Mouse (Mus musculus) heart, embryonic 15.5 days (tissue): Measurements from ENCODE around the gene Hs6st1. TPM values are rescaled to one million over a fixed set of nuclear protein-coding genes. Genes with fewer than 3 reads are reported as not detected.
"Not testable (repeated sequence)": the region's sequence is repeated elsewhere in the genome, so short reads cannot be mapped to it uniquely, and the experiment has no call there.

ENCODE experiments used
- ATAC-seq: fragments of 200-750 bp; cut with Nextera tagmentation; replicated peaks from 2 replicates; pipeline ENCODE4 v1.8.0; 2017; ENCODE audit warnings: low read depth, moderate TSS enrichment; ENCODE audit not compliant: insufficient number of reproducible peaks, insufficient read depth, low FRiP score
- H3K27ac ChIP-seq: fragments of 300-500 bp; sonication (generic); 2 replicates; pipeline ENCODE4 v1.5.1; 2015; ENCODE audit warnings: mild to moderate bottlenecking, inconsistent platforms
- H3K27me3 ChIP-seq: fragments of 300-500 bp; sonication (generic); 2 replicates; pipeline ENCODE4 v1.6.1; 2015; ENCODE audit warnings: inconsistent platforms
- H3K36me3 ChIP-seq: fragments of 300-500 bp; sonication (generic); 2 replicates; pipeline ENCODE4 v1.6.1; 2015; ENCODE audit warnings: mild to moderate bottlenecking, inconsistent platforms
- H3K4me1 ChIP-seq: fragments of 300-500 bp; sonication (generic); replicated peaks from 2 replicates; pipeline ENCODE4 v1.6.1; 2015; ENCODE audit warnings: inconsistent platforms
- H3K4me2 ChIP-seq: fragments of 300-500 bp; sonication (generic); 2 replicates; pipeline ENCODE4 v1.6.1; 2015; ENCODE audit warnings: inconsistent platforms, mild to moderate bottlenecking, moderate library complexity
- H3K4me3 ChIP-seq: fragments of 300-500 bp; sonication (generic); 2 replicates; pipeline ENCODE4 v1.5.1; 2015; ENCODE audit warnings: mild to moderate bottlenecking, inconsistent platforms
- H3K9ac ChIP-seq: fragments of 300-500 bp; sonication (generic); 2 replicates; pipeline ENCODE4 v1.6.1; 2015; ENCODE audit warnings: mild to moderate bottlenecking, inconsistent platforms
- H3K9me3 ChIP-seq: fragments of 300-500 bp; sonication (generic); replicated peaks from 2 replicates; pipeline ENCODE4 v1.6.1; 2016; ENCODE audit warnings: inconsistent platforms
- WGBS: fragments of 180-500 bp; shearing (Covaris S2); methylation state at CpG from one replicate; pipeline ENCODE4 v1.1.7; 2015; ENCODE audit warnings: mixed read lengths; 5-methylcytosine and 5-hydroxymethylcytosine counted together
- polyA plus RNA-seq: library from polyadenylated mRNA; unstranded; fragments of >200 nt; fragmentation: Nextera tagmentation; extraction: Ambion mirVana; gene quantifications from 2 replicates; pipeline ENCODE4 v1.2.1, GENCODE M21; 2015

The Hs6st1 gene
- 8.0 and 12.5 TPM in 2 replicates for polyA plus RNA-seq

GRCm38 (mm10) chr1:36068076-36068475 lies at the start of gene Hs6st1:
Gene Hs6st1, plus strand, starts transcription at chr1:36068400.
- WGBS = 0% methylated on average over 51 of the region's 55 CpGs
- peak; percentile 88 for ATAC-seq
- H3K9me3 ChIP-seq = no peaks in the 10 kb centered on the region
- H3K4me3 ChIP-seq = peak within 1 kb of the TSS; percentile 94
- H3K27me3 ChIP-seq = no peaks in the 10 kb centered on the region
- H3K27ac ChIP-seq = peak within 1 kb of the TSS; percentile 70
- peak within 1 kb of the TSS; percentile 87 for H3K9ac ChIP-seq
- H3K4me2 ChIP-seq = peak within 1 kb of the TSS; percentile 97
- no peaks in the 10 kb centered on the region for H3K36me3 ChIP-seq
- H3K4me1 ChIP-seq = peaks cover 69% of the 10 kb centered on the region

GRCm38 (mm10) chr1:36018617-36019016 lies 49.6 kb upstream of the Hs6st1 start:
- 88% methylated on average over 4 of the region's 4 CpGs for WGBS
- no peak overlapping the region for H3K4me2 ChIP-seq
- peaks cover 23% of the 10 kb centered on the region for H3K4me1 ChIP-seq
- ATAC-seq = no peak
- no peaks in the 10 kb centered on the region for H3K27me3 ChIP-seq
- H3K36me3 ChIP-seq = no peaks in the 10 kb centered on the region
- H3K9me3 ChIP-seq = no peaks in the 10 kb centered on the region
- H3K27ac ChIP-seq = no peak overlapping the region
- no peak overlapping the region for H3K4me3 ChIP-seq
- H3K9ac ChIP-seq = no peak overlapping the region

- Histone ChIP-seq H3K36me3 (no peaks in the 10 kb centered on the region), H3K27ac (no peak overlapping the region), H3K27me3 (no peaks in the 10 kb centered on the region), H3K4me1 (peaks cover 23% of the 10 kb centered on the region), H3K4me2 (no peak overlapping the region), H3K9ac (no peak overlapping the region), H3K4me3 (no peak overlapping the region), H3K9me3 (no peaks in the 10 kb centered on the region)
- WGBS = 92% methylated on average over 2 of the region's 2 CpGs
- no peak for ATAC-seq
Observed at GRCm38 (mm10) chr1:36019161-36019560, 49.0 kb upstream of the Hs6st1 start.

GRCm38 (mm10) chr1:36020315-36020714 lies 47.9 kb upstream of the Hs6st1 start:
- WGBS = 88% methylated on average over 4 of the region's 4 CpGs
- no peak overlapping the region for H3K9ac ChIP-seq
- H3K27me3 ChIP-seq = no peaks in the 10 kb centered on the region

GRCm38 (mm10) chr1:36030421-36030821 lies 37.8 kb upstream of the Hs6st1 start:
- 13% methylated on average over 10 of the region's 10 CpGs for WGBS
- Histone ChIP-seq H3K4me2 (peak overlapping the region; percentile 22), H3K9ac (no peak overlapping the region), H3K36me3 (no peaks in the 10 kb centered on the region), H3K4me3 (no peak overlapping the region), H3K4me1 (peaks cover 13% of the 10 kb centered on the region), H3K9me3 (no peaks in the 10 kb centered on the region), H3K27ac (peak overlapping the region; percentile 50), H3K27me3 (no peaks in the 10 kb centered on the region)
- peak; percentile 88 for ATAC-seq

More at GRCm38 (mm10) chr1:36020315-36020714, 47.9 kb upstream of the Hs6st1 start:
- H3K9me3 ChIP-seq = no peaks in the 10 kb centered on the region
- ATAC-seq = no peak
- no peak overlapping the region for H3K27ac ChIP-seq
- no peaks in the 10 kb centered on the region for H3K36me3 ChIP-seq
- peaks cover 21% of the 10 kb centered on the region for H3K4me1 ChIP-seq
- H3K4me3 ChIP-seq = no peak overlapping the region
- no peak overlapping the region for H3K4me2 ChIP-seq

- no peaks in the 10 kb centered on the region; the same call in 1 of the 2 replicates for H3K9me3 ChIP-seq
- WGBS = 63% methylated on average over 8 of the region's 8 CpGs
- no peak overlapping the region for H3K4me3 ChIP-seq
- no peaks in the 10 kb centered on the region for H3K27me3 ChIP-seq
- no peaks in the 10 kb centered on the region for H3K36me3 ChIP-seq
- no peak for ATAC-seq
- no peak overlapping the region for H3K27ac ChIP-seq
- H3K4me2 ChIP-seq = no peak overlapping the region
- 0 out of 2 replicates have a peak, but pooled peaks cover 4% of the 10 kb centered on the region for H3K4me1 ChIP-seq
- H3K9ac ChIP-seq = no peak overlapping the region
Observed at GRCm38 (mm10) chr1:36038769-36039168, 29.4 kb upstream of the Hs6st1 start.

GRCm38 (mm10) chr1:36042072-36042471 lies 26.1 kb upstream of the Hs6st1 start:
- H3K4me3 ChIP-seq = no peak overlapping the region
- no peaks in the 10 kb centered on the region for H3K27me3 ChIP-seq
- 73% methylated on average over 3 of the region's 3 CpGs for WGBS
- H3K4me1 ChIP-seq = 0 out of 2 replicates have a peak, but pooled peaks cover 4% of the 10 kb centered on the region
- H3K9me3 ChIP-seq = no peaks in the 10 kb centered on the region; the same call in 1 of the 2 replicates
- H3K36me3 ChIP-seq = no peaks in the 10 kb centered on the region
- no peak overlapping the region for H3K4me2 ChIP-seq
- no peak overlapping the region for H3K27ac ChIP-seq
- ATAC-seq = no peak
- H3K9ac ChIP-seq = no peak overlapping the region

GRCm38 (mm10) chr1:36043793-36044192 lies 24.4 kb upstream of the Hs6st1 start:
- not testable (repeated sequence) for H3K27me3 ChIP-seq, H3K36me3 ChIP-seq, H3K9me3 ChIP-seq, ATAC-seq, H3K4me3 ChIP-seq, H3K4me1 ChIP-seq, H3K9ac ChIP-seq, H3K4me2 ChIP-seq, H3K27ac ChIP-seq
- WGBS = 93% methylated on average over 5 of the region's 5 CpGs

GRCm38 (mm10) chr1:36044288-36044687 lies 23.9 kb upstream of the Hs6st1 start:
- no peaks in the 10 kb centered on the region for H3K27me3 ChIP-seq
- ATAC-seq = no peak
- H3K9ac ChIP-seq = no peak overlapping the region
- H3K9me3 ChIP-seq = no peaks in the 10 kb centered on the region; the same call in 1 of the 2 replicates
- 82% methylated on average over 4 of the region's 4 CpGs for WGBS
- no peak overlapping the region for H3K27ac ChIP-seq
- no peak overlapping the region for H3K4me2 ChIP-seq
- H3K36me3 ChIP-seq = no peaks in the 10 kb centered on the region
- H3K4me1 ChIP-seq = no peaks in the 10 kb centered on the region
- no peak overlapping the region for H3K4me3 ChIP-seq

GRCm38 (mm10) chr1:36052672-36053071 lies 15.5 kb upstream of the Hs6st1 start:
- no peak for ATAC-seq
- Histone ChIP-seq H3K36me3 (no peaks in the 10 kb centered on the region), H3K9me3 (no peaks in the 10 kb centered on the region), H3K4me2 (no peak overlapping the region), H3K4me3 (no peak overlapping the region), H3K4me1 (no peaks in the 10 kb centered on the region), H3K27me3 (no peaks in the 10 kb centered on the region), H3K9ac (no peak overlapping the region), H3K27ac (no peak overlapping the region)
- WGBS = 77% methylated on average over 5 of the region's 5 CpGs

- H3K4me3 ChIP-seq = no peak overlapping the region
- no peak for ATAC-seq
Observed at GRCm38 (mm10) chr1:36053566-36053965, 14.6 kb upstream of the Hs6st1 start.

GRCm38 (mm10) chr1:36054182-36054966 lies 13.8 kb upstream of the Hs6st1 start:
- H3K9me3 ChIP-seq = no peaks in the 10 kb centered on the region
- H3K27ac ChIP-seq = no peak overlapping the region
- H3K36me3 ChIP-seq = no peaks in the 10 kb centered on the region
- H3K4me2 ChIP-seq = no peak overlapping the region
- no peaks in the 10 kb centered on the region for H3K27me3 ChIP-seq
- ATAC-seq = no peak
- H3K4me3 ChIP-seq = no peak overlapping the region
- 0 out of 2 replicates have a peak, but pooled peaks cover 2% of the 10 kb centered on the region for H3K4me1 ChIP-seq
- WGBS = 78% methylated on average over 9 of the region's 9 CpGs
- no peak overlapping the region for H3K9ac ChIP-seq

More at GRCm38 (mm10) chr1:36053566-36053965, 14.6 kb upstream of the Hs6st1 start:
- Histone ChIP-seq H3K27me3 (no peaks in the 10 kb centered on the region), H3K9me3 (no peaks in the 10 kb centered on the region), H3K9ac (no peak overlapping the region), H3K27ac (no peak overlapping the region), H3K4me1 (no peaks in the 10 kb centered on the region), H3K4me2 (no peak overlapping the region), H3K36me3 (no peaks in the 10 kb centered on the region)
- WGBS = 94% methylated on average over 2 of the region's 2 CpGs
